Mouse (Mus musculus) stomach, postnatal 0 days (tissue): Measurements from ENCODE around the gene Afg1l. TPM values are rescaled to one million over a fixed set of nuclear protein-coding genes. Genes with fewer than 3 reads are reported as not detected.

Source experiments
- ATAC-seq: fragments of 200-750 bp; cut with Nextera tagmentation; 2 replicates; pipeline ENCODE4 v1.8.0; 2017; ENCODE audit not compliant: low FRiP score, low TSS enrichment
- DNase-seq: peaks from one replicate; pipeline ENCODE4 v3.0.0-alpha.2; 2016; ENCODE audit warnings: low spot score
- H3K27ac ChIP-seq: fragments of 300-500 bp; sonication (generic); replicated peaks from 2 replicates; pipeline ENCODE4 v1.5.1; 2014; ENCODE audit warnings: mild to moderate bottlenecking, control low read depth
- H3K27me3 ChIP-seq: fragments of 300-500 bp; sonication (generic); 2 replicates; pipeline ENCODE4 v1.6.1; 2014; ENCODE audit warnings: low read length; ENCODE audit not compliant: control insufficient read depth, insufficient read depth
- H3K36me3 ChIP-seq: fragments of 300-500 bp; sonication (generic); 2 replicates; pipeline ENCODE4 v1.6.1; 2014; ENCODE audit warnings: low read length, mixed read lengths; ENCODE audit not compliant: control insufficient read depth, insufficient read depth
- H3K4me1 ChIP-seq: fragments of 300-500 bp; sonication (generic); replicated peaks from 2 replicates; pipeline ENCODE4 v1.6.1; 2014; ENCODE audit warnings: antibody characterized with exemption; ENCODE audit not compliant: control insufficient read depth, insufficient read depth
- H3K4me2 ChIP-seq: fragments of 300-500 bp; sonication (generic); replicated peaks from 2 replicates; pipeline ENCODE4 v1.6.1; 2014; ENCODE audit warnings: low read depth, mild to moderate bottlenecking, control low read depth, moderate library complexity
- H3K4me3 ChIP-seq: fragments of 300-500 bp; sonication (generic); 2 replicates; pipeline ENCODE4 v1.5.1; 2014; ENCODE audit warnings: low read depth, low read length, control low read depth
- H3K9ac ChIP-seq: fragments of 300-500 bp; sonication (generic); 2 replicates; pipeline ENCODE4 v1.6.1; 2014; ENCODE audit warnings: mild to moderate bottlenecking, low read length, control low read depth, mixed read lengths
- H3K9me3 ChIP-seq: fragments of 300-500 bp; sonication (generic); 2 replicates; pipeline ENCODE4 v1.6.1; 2016; ENCODE audit warnings: low read length; ENCODE audit not compliant: control insufficient read depth
- CTCF ChIP-seq: IDR thresholded peaks from 2 replicates; pipeline ENCODE4 v1.5.1; 2016; ENCODE audit warnings: antibody characterized with exemption, low read depth, mild to moderate bottlenecking, moderate library complexity
- EP300 ChIP-seq: optimal IDR thresholded peaks from 2 replicates; pipeline ENCODE3; 2016; ENCODE audit warnings: antibody characterized with exemption
- WGBS: fragments of 180-500 bp; shearing (Covaris S2); extraction: QIAGEN DNeasy Blood & Tissue Kit; methylation state at CpG from one replicate; pipeline ENCODE4 v1.1.7; 2014; 5-methylcytosine and 5-hydroxymethylcytosine counted together
- polyA plus RNA-seq: library from polyadenylated mRNA; unstranded; fragments of >200 nt; fragmentation: Nextera tagmentation; extraction: Ambion mirVana; gene quantifications from 2 replicates; pipeline ENCODE4 v1.2.1, GENCODE M21; 2015

Afg1l gene
- polyA plus RNA-seq, 1 experiment from 2014 or later, result 6.4 TPM

GRCm38 (mm10) chr10:42364216-42364615 is 114.1 kb downstream of the Afg1l start:
- Histone ChIP-seq H3K4me3 (no peak overlapping the region), H3K36me3 (no peaks in the 10 kb centered on the region), H3K9ac (no peak overlapping the region), H3K4me2 (no peak overlapping the region), H3K4me1 (no peaks in the 10 kb centered on the region), H3K27me3 (no peaks in the 10 kb centered on the region), H3K9me3 (no peaks in the 10 kb centered on the region), H3K27ac (no peak overlapping the region)
- WGBS, result 85% methylated on average over 10 of the region's 10 CpGs
- DNase-seq (no peak), ATAC-seq (no peak)
- TF ChIP-seq CTCF (no peak), EP300 (no peak)

GRCm38 (mm10) chr10:42355980-42356379 is 122.4 kb downstream of the Afg1l start:
- no peak overlapping the region for H3K27ac ChIP-seq
- no peaks in the 10 kb centered on the region for H3K36me3 ChIP-seq
- no peaks in the 10 kb centered on the region for H3K9me3 ChIP-seq
- no peak overlapping the region for H3K4me3 ChIP-seq
- no peak overlapping the region for H3K9ac ChIP-seq
- no peak overlapping the region for H3K4me2 ChIP-seq
- no peaks in the 10 kb centered on the region for H3K27me3 ChIP-seq
- ATAC-seq (no peak), DNase-seq (no peak)
- TF ChIP-seq CTCF, result peak; percentile 50
- no peak for TF ChIP-seq EP300
- 73% methylated on average over 3 of the region's 3 CpGs for WGBS
- no peaks in the 10 kb centered on the region for H3K4me1 ChIP-seq

- Histone ChIP-seq H3K4me2 (no peak overlapping the region), H3K4me1 (no peaks in the 10 kb centered on the region), H3K36me3 (no peaks in the 10 kb centered on the region), H3K27ac (no peak overlapping the region), H3K9ac (no peak overlapping the region), H3K4me3 (no peak overlapping the region), H3K9me3 (no peaks in the 10 kb centered on the region), H3K27me3 (no peaks in the 10 kb centered on the region)
- WGBS, result 41% methylated on average over 5 of the region's 5 CpGs
- peak; percentile 60; the same call in 1 of the 2 replicates for ATAC-seq
- TF ChIP-seq CTCF (no peak), EP300 (no peak)
- DNase-seq, result peak; percentile 34
These were observed 130.4 kb downstream of the Afg1l start for GRCm38 (mm10) chr10:42347986-42348385.

GRCm38 (mm10) chr10:42347127-42347526 is 131.2 kb downstream of the Afg1l start:
- ATAC-seq, result no peak
- Histone ChIP-seq H3K9ac (no peak overlapping the region), H3K27ac (no peak overlapping the region), H3K36me3 (no peaks in the 10 kb centered on the region), H3K4me3 (no peak overlapping the region), H3K27me3 (no peaks in the 10 kb centered on the region), H3K4me2 (no peak overlapping the region; the same call in 1 of the 2 replicates), H3K9me3 (no peaks in the 10 kb centered on the region), H3K4me1 (no peaks in the 10 kb centered on the region)
- TF ChIP-seq CTCF, result no peak
- WGBS, result 44% methylated on average over 5 of the region's 5 CpGs
- DNase-seq, result no peak

GRCm38 (mm10) chr10:42346179-42346877 is 132.0 kb downstream of the Afg1l start:
- Histone ChIP-seq H3K9ac (no peak overlapping the region), H3K36me3 (no peaks in the 10 kb centered on the region), H3K4me2 (no peak overlapping the region), H3K27me3 (no peaks in the 10 kb centered on the region), H3K9me3 (no peaks in the 10 kb centered on the region), H3K27ac (peak overlapping the region; percentile 25; the same call in 1 of the 2 replicates), H3K4me1 (no peaks in the 10 kb centered on the region), H3K4me3 (no peak overlapping the region)
- no peak for DNase-seq
- WGBS, result 64% methylated on average over 12 of the region's 12 CpGs
- TF ChIP-seq CTCF, result no peak
- TF ChIP-seq EP300, result no peak
- no peak for ATAC-seq

GRCm38 (mm10) chr10:42342714-42343113 is 135.7 kb downstream of the Afg1l start:
- Histone ChIP-seq H3K27ac (no peak overlapping the region), H3K4me1 (no peaks in the 10 kb centered on the region), H3K36me3 (no peaks in the 10 kb centered on the region; the same call in 1 of the 2 replicates), H3K9ac (no peak overlapping the region), H3K9me3 (no peaks in the 10 kb centered on the region), H3K27me3 (no peaks in the 10 kb centered on the region), H3K4me3 (no peak overlapping the region), H3K4me2 (no peak overlapping the region)
- WGBS, result 85% methylated on average over 5 of the region's 5 CpGs
- no peak for TF ChIP-seq EP300
- no peak for TF ChIP-seq CTCF
- no peak for ATAC-seq
- no peak for DNase-seq
